Mouse (Mus musculus): Measurements from ENCODE around the gene Cldn9. TPM values are rescaled to one million over a fixed set of nuclear protein-coding genes. Genes with fewer than 3 reads are reported as not detected.

Gene Cldn9
- polyA plus RNA-seq, 1 experiment from 2014 or later, result 1.3 TPM

DNA sequence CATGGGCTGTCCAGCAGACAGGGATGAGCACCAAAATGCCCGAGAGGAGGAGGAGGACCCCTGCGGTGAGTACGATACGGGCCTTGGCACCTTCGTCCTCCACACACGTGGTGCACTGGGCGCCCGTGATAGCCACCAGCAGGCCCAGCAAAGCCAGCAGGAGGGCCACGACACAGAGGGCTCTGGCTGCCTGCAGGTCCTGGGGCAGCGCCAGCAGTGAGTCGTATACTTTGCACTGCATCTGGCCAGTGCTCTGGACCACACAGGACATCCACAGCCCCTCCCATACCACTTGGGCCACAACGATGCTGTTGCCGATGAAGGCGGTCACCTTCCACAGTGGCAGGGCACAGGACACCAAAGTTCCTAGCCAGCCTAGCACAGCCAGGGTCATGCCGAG lies 600 bp downstream of the Cldn9 start:
- H3K9ac ChIP-seq (ENCODE audit: low read length), result peak overlapping the region; percentile 16; the same call in 1 of the 2 replicates
- H3K4me1 ChIP-seq (ENCODE audit: control insufficient read depth, insufficient read depth, low read length), result peaks cover 20% of the 10 kb centered on the region; the same call in 1 of the 2 replicates
- H3K9me3 ChIP-seq (replicated peaks; ENCODE audit: control insufficient read depth, low read length), result no peaks in the 10 kb centered on the region
- no peak overlapping the region for H3K4me3 ChIP-seq (replicated peaks; ENCODE audit: low read length)
- no peak overlapping the region for H3K27ac ChIP-seq (ENCODE audit: low read length)
- 22% methylated on average over 15 of the region's 15 CpGs for WGBS
- no peaks in the 10 kb centered on the region for H3K36me3 ChIP-seq (ENCODE audit: control insufficient read depth, insufficient read depth, low read length)
- no peak for ATAC-seq (ENCODE audit: insufficient read depth, low FRiP score)
- peak overlapping the region; percentile 17 for H3K4me2 ChIP-seq (ENCODE audit: low read depth, low read length)
- H3K27me3 ChIP-seq (ENCODE audit: control insufficient read depth, insufficient read depth, low read length), result peaks cover 28% of the 10 kb centered on the region

DNA sequence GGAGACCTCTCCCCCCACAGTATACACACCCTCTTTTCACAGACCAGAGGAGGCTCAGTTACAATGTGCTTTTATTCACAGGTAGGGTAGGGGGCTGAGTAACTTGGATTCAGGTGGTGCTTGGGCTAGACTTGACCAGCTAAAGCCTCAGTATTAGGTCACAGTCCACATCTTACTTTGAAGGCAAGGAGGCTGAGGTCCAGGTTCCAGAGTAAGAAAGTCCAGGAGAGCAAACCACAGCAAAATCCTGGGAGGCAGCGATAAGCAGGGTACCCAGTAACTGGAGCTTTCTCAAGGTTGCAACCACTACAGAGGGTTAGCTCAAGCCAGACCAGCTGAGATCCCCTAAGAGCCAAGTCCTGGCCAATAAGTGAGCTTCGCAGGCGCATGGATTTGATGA lies 1.3 kb downstream of the Cldn9 start:
- 61% methylated on average over 3 of the region's 3 CpGs for WGBS
- H3K4me3 ChIP-seq (replicated peaks; ENCODE audit: low read length), result no peak overlapping the region
- ATAC-seq (ENCODE audit: insufficient read depth, low FRiP score), result no peak
- peaks cover 28% of the 10 kb centered on the region for H3K27me3 ChIP-seq (ENCODE audit: control insufficient read depth, insufficient read depth, low read length)
- peaks cover 24% of the 10 kb centered on the region; the same call in 1 of the 2 replicates for H3K4me1 ChIP-seq (ENCODE audit: control insufficient read depth, insufficient read depth, low read length)
- H3K9ac ChIP-seq (ENCODE audit: low read length), result no peak overlapping the region
- H3K36me3 ChIP-seq (ENCODE audit: control insufficient read depth, insufficient read depth, low read length), result no peaks in the 10 kb centered on the region
- no peak overlapping the region for H3K27ac ChIP-seq (ENCODE audit: low read length)
- no peaks in the 10 kb centered on the region for H3K9me3 ChIP-seq (replicated peaks; ENCODE audit: control insufficient read depth, low read length)
- no peak overlapping the region for H3K4me2 ChIP-seq (ENCODE audit: low read depth, low read length)

DNA sequence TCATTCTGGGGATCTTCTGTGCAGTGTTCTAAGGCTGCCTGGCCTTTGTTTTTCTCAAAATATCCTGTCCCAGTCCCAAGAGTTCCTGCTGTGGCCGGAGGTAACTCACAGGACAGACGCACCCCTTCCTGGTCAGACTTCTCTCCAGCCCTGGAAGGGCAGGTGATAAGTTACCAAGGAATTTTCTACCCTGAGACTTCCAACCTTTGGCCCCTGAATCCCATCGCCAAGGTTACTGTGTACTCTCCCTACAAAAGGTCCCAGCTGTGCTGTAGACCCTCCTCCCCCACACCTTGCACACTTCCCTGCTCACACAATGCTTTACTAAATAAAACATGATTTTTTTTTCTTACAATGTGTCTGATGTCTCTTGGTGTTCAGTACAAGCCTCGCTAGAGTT lies 1.7 kb downstream of the Cldn9 start:
- ATAC-seq (ENCODE audit: insufficient read depth, low FRiP score), result peak; percentile 16; the same call in 1 of the 2 replicates
- Histone ChIP-seq H3K4me1 (ENCODE audit: control insufficient read depth, insufficient read depth, low read length) (peaks cover 24% of the 10 kb centered on the region; the same call in 1 of the 2 replicates), H3K36me3 (ENCODE audit: control insufficient read depth, insufficient read depth, low read length) (no peaks in the 10 kb centered on the region), H3K4me2 (ENCODE audit: low read depth, low read length) (no peak overlapping the region), H3K9me3 (replicated peaks; ENCODE audit: control insufficient read depth, low read length) (no peaks in the 10 kb centered on the region), H3K27ac (ENCODE audit: low read length) (peak overlapping the region; percentile 57), H3K27me3 (ENCODE audit: control insufficient read depth, insufficient read depth, low read length) (peaks cover 28% of the 10 kb centered on the region), H3K9ac (ENCODE audit: low read length) (peak overlapping the region; percentile 32; the same call in 1 of the 2 replicates), H3K4me3 (replicated peaks; ENCODE audit: low read length) (no peak overlapping the region)
- WGBS, result 35% methylated on average over 4 of the region's 4 CpGs

- 0 out of 2 replicates have a peak, but pooled peaks have one; percentile 26 for ATAC-seq (ENCODE audit: insufficient read depth, low FRiP score)
- no peak overlapping the region for H3K9ac ChIP-seq (ENCODE audit: low read length)
- no peaks in the 10 kb centered on the region for H3K36me3 ChIP-seq (ENCODE audit: control insufficient read depth, insufficient read depth, low read length)
- WGBS, result 46% methylated on average over 10 of the region's 10 CpGs
- H3K4me1 ChIP-seq (ENCODE audit: control insufficient read depth, insufficient read depth, low read length), result peaks cover 30% of the 10 kb centered on the region; the same call in 1 of the 2 replicates
- H3K27ac ChIP-seq (ENCODE audit: low read length), result peak overlapping the region; percentile 57
- H3K4me3 ChIP-seq (replicated peaks; ENCODE audit: low read length), result no peak overlapping the region
- H3K9me3 ChIP-seq (replicated peaks; ENCODE audit: control insufficient read depth, low read length), result no peaks in the 10 kb centered on the region
- H3K27me3 ChIP-seq (ENCODE audit: control insufficient read depth, insufficient read depth, low read length), result peaks cover 28% of the 10 kb centered on the region
- H3K4me2 ChIP-seq (ENCODE audit: low read depth, low read length), result 0 out of 2 replicates have a peak overlapping the region, but pooled peaks have one; percentile 10
Observed at GRCm38 (mm10) chr17:23681086-23681485, 2.7 kb downstream of the Cldn9 start.

DNA sequence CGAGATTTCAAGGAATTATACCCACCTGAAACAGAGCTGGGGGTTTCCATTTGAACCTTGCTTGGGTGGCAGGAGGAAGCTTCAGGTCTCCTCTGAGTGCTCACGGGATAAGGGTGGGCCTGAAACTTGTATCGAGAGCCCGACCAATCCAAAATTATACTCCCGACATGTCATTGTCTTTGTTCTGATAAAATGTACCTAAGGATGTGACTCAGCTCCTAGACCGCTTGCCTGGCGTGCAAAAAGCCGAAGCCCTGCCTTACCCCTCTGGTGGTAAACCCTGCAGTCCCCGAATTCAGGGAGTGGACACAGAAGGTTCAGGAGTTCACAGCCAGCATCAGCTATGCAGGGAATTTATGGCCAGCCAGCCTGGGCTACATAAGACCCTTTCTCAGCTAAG lies 3.5 kb downstream of the Cldn9 start:
- Histone ChIP-seq H3K4me3 (replicated peaks; ENCODE audit: low read length) (peak overlapping the region; percentile 44), H3K9ac (ENCODE audit: low read length) (0 out of 2 replicates have a peak overlapping the region, but pooled peaks have one; percentile 60), H3K4me1 (ENCODE audit: control insufficient read depth, insufficient read depth, low read length) (peaks cover 37% of the 10 kb centered on the region), H3K4me2 (ENCODE audit: low read depth, low read length) (peak overlapping the region; percentile 51), H3K27ac (ENCODE audit: low read length) (0 out of 2 replicates have a peak overlapping the region, but pooled peaks have one; percentile 34), H3K9me3 (replicated peaks; ENCODE audit: control insufficient read depth, low read length) (no peaks in the 10 kb centered on the region), H3K27me3 (ENCODE audit: control insufficient read depth, insufficient read depth, low read length) (peaks cover 28% of the 10 kb centered on the region), H3K36me3 (ENCODE audit: control insufficient read depth, insufficient read depth, low read length) (no peaks in the 10 kb centered on the region)
- WGBS, result 59% methylated on average over 9 of the region's 9 CpGs
- no peak for ATAC-seq (ENCODE audit: insufficient read depth, low FRiP score)

GRCm38 (mm10) chr17:23679127-23679835 lies 4.5 kb downstream of the Cldn9 start, which contains the start of gene Cldn6:
Gene Cldn6, plus strand, starts transcription at chr17:23679249.
- H3K4me3 ChIP-seq (replicated peaks; ENCODE audit: low read length), result peak within 1 kb of the TSS; percentile 44
- WGBS, result 3% methylated on average over 38 of the region's 38 CpGs
- no peaks in the 10 kb centered on the region for H3K9me3 ChIP-seq (replicated peaks; ENCODE audit: control insufficient read depth, low read length)
- peak within 1 kb of the TSS; percentile 51 for H3K4me2 ChIP-seq (ENCODE audit: low read depth, low read length)
- no peaks in the 10 kb centered on the region for H3K36me3 ChIP-seq (ENCODE audit: control insufficient read depth, insufficient read depth, low read length)
- H3K27me3 ChIP-seq (ENCODE audit: control insufficient read depth, insufficient read depth, low read length), result peaks cover 28% of the 10 kb centered on the region
- H3K4me1 ChIP-seq (ENCODE audit: control insufficient read depth, insufficient read depth, low read length), result peaks cover 46% of the 10 kb centered on the region
- H3K9ac ChIP-seq (ENCODE audit: low read length), result peak within 1 kb of the TSS; percentile 60
- ATAC-seq (ENCODE audit: insufficient read depth, low FRiP score), result no peak
- H3K27ac ChIP-seq (ENCODE audit: low read length), result peak within 1 kb of the TSS; percentile 34

GRCm38 (mm10) chr17:23677236-23677679 lies 6.6 kb downstream of the Cldn9 start, which contains the start of gene Tnfrsf12a:
Gene Tnfrsf12a, minus strand, starts transcription at chr17:23677468.
- peak within 1 kb of the TSS; percentile 68 for H3K4me3 ChIP-seq (replicated peaks; ENCODE audit: low read length)
- peaks cover 22% of the 10 kb centered on the region; the same call in 1 of the 2 replicates for H3K27me3 ChIP-seq (ENCODE audit: control insufficient read depth, insufficient read depth, low read length)
- ATAC-seq (ENCODE audit: insufficient read depth, low FRiP score), result peak; percentile 51
- H3K27ac ChIP-seq (ENCODE audit: low read length), result peak within 1 kb of the TSS; percentile 91
- under 1% methylated on average over 34 of the region's 34 CpGs for WGBS
- H3K36me3 ChIP-seq (ENCODE audit: control insufficient read depth, insufficient read depth, low read length), result no peaks in the 10 kb centered on the region
- H3K4me1 ChIP-seq (ENCODE audit: control insufficient read depth, insufficient read depth, low read length), result peaks cover 44% of the 10 kb centered on the region
- H3K9ac ChIP-seq (ENCODE audit: low read length), result peak within 1 kb of the TSS; percentile 76
- H3K4me2 ChIP-seq (ENCODE audit: low read depth, low read length), result peak within 1 kb of the TSS; percentile 97
- H3K9me3 ChIP-seq (replicated peaks; ENCODE audit: control insufficient read depth, low read length), result no peaks in the 10 kb centered on the region

DNA sequence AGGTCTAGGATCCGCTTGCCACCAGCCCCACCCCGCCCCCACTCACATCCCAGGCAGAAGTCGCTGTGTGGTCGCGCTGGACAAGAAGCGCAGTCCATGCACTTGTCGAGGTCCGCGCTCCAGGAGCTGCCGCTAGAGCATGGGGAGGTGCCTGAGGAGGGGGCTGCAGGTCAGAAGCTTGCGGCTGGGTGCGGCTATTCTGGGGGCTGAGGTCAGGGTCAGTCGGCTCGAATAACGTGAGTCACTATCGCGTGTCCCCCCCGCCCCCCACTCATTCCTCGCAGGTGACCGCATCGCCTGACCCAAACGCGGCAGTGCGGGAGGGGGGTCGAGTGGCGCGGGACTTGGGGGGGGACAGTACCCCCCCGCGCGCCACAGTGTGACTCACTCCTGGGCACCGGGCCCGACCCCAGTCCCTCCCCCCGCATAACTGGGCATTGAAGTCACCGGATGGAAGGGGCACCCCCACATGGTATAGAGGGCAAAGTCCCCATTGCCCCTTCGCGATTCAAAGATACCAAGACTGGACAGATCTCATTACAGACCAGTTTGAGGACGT lies 7.3 kb downstream of the Cldn9 start:
- peak overlapping the region; percentile 68 for H3K4me3 ChIP-seq (replicated peaks; ENCODE audit: low read length)
- no peaks in the 10 kb centered on the region for H3K9me3 ChIP-seq (replicated peaks; ENCODE audit: control insufficient read depth, low read length)
- WGBS, result 1% methylated on average over 37 of the region's 37 CpGs
- ATAC-seq (ENCODE audit: insufficient read depth, low FRiP score), result no peak
- H3K36me3 ChIP-seq (ENCODE audit: control insufficient read depth, insufficient read depth, low read length), result no peaks in the 10 kb centered on the region
- H3K27ac ChIP-seq (ENCODE audit: low read length), result peak overlapping the region; percentile 91
- peak overlapping the region; percentile 97 for H3K4me2 ChIP-seq (ENCODE audit: low read depth, low read length)
- H3K27me3 ChIP-seq (ENCODE audit: control insufficient read depth, insufficient read depth, low read length), result peaks cover 22% of the 10 kb centered on the region; the same call in 1 of the 2 replicates
- H3K9ac ChIP-seq (ENCODE audit: low read length), result peak overlapping the region; percentile 76
- peaks cover 42% of the 10 kb centered on the region for H3K4me1 ChIP-seq (ENCODE audit: control insufficient read depth, insufficient read depth, low read length)
